Mouse (Mus musculus) stomach, postnatal 0 days (tissue): ENCODE data around the gene Polr2a. TPM values are rescaled to one million over a fixed set of nuclear protein-coding genes. Genes with fewer than 3 reads are reported as not detected.

Experiments used
- ATAC-seq: fragments of 200-750 bp; cut with Nextera tagmentation; 2 replicates; pipeline ENCODE4 v1.8.0; 2017; ENCODE audit not compliant: low FRiP score, low TSS enrichment
- DNase-seq: peaks from one replicate; pipeline ENCODE4 v3.0.0-alpha.2; 2016; ENCODE audit warnings: low spot score
- H3K27ac ChIP-seq: fragments of 300-500 bp; sonication (generic); replicated peaks from 2 replicates; pipeline ENCODE4 v1.5.1; 2014; ENCODE audit warnings: mild to moderate bottlenecking, control low read depth
- H3K27me3 ChIP-seq: fragments of 300-500 bp; sonication (generic); 2 replicates; pipeline ENCODE4 v1.6.1; 2014; ENCODE audit warnings: low read length; ENCODE audit not compliant: control insufficient read depth, insufficient read depth
- H3K36me3 ChIP-seq: fragments of 300-500 bp; sonication (generic); 2 replicates; pipeline ENCODE4 v1.6.1; 2014; ENCODE audit warnings: low read length, mixed read lengths; ENCODE audit not compliant: control insufficient read depth, insufficient read depth
- H3K4me1 ChIP-seq: fragments of 300-500 bp; sonication (generic); replicated peaks from 2 replicates; pipeline ENCODE4 v1.6.1; 2014; ENCODE audit warnings: antibody characterized with exemption; ENCODE audit not compliant: control insufficient read depth, insufficient read depth
- H3K4me2 ChIP-seq: fragments of 300-500 bp; sonication (generic); replicated peaks from 2 replicates; pipeline ENCODE4 v1.6.1; 2014; ENCODE audit warnings: low read depth, mild to moderate bottlenecking, control low read depth, moderate library complexity
- H3K4me3 ChIP-seq: fragments of 300-500 bp; sonication (generic); 2 replicates; pipeline ENCODE4 v1.5.1; 2014; ENCODE audit warnings: low read depth, low read length, control low read depth
- H3K9ac ChIP-seq: fragments of 300-500 bp; sonication (generic); 2 replicates; pipeline ENCODE4 v1.6.1; 2014; ENCODE audit warnings: mild to moderate bottlenecking, low read length, control low read depth, mixed read lengths
- H3K9me3 ChIP-seq: fragments of 300-500 bp; sonication (generic); 2 replicates; pipeline ENCODE4 v1.6.1; 2016; ENCODE audit warnings: low read length; ENCODE audit not compliant: control insufficient read depth
- CTCF ChIP-seq: IDR thresholded peaks from 2 replicates; pipeline ENCODE4 v1.5.1; 2016; ENCODE audit warnings: antibody characterized with exemption, low read depth, mild to moderate bottlenecking, moderate library complexity
- EP300 ChIP-seq: optimal IDR thresholded peaks from 2 replicates; pipeline ENCODE3; 2016; ENCODE audit warnings: antibody characterized with exemption
- WGBS: fragments of 180-500 bp; shearing (Covaris S2); extraction: QIAGEN DNeasy Blood & Tissue Kit; methylation state at CpG from one replicate; pipeline ENCODE4 v1.1.7; 2014; 5-methylcytosine and 5-hydroxymethylcytosine counted together
- polyA plus RNA-seq: library from polyadenylated mRNA; unstranded; fragments of >200 nt; fragmentation: Nextera tagmentation; extraction: Ambion mirVana; gene quantifications from 2 replicates; pipeline ENCODE4 v1.2.1, GENCODE M21; 2015

Gene Polr2a
- polyA plus RNA-seq, 1 experiment from 2014 or later: 7.9 TPM

GRCm38 (mm10) chr11:69793429-69793828, 35.0 kb upstream of the Polr2a start:
- TF ChIP-seq CTCF (no peak), EP300 (no peak)
- no peaks in the 10 kb centered on the region for H3K36me3 ChIP-seq
- 63% methylated on average over 5 of the region's 5 CpGs for WGBS
- DNase-seq (no peak), ATAC-seq (no peak)
- H3K9ac ChIP-seq: no peak overlapping the region
- no peak overlapping the region for H3K4me3 ChIP-seq
- H3K4me1 ChIP-seq: no peaks in the 10 kb centered on the region
- H3K27me3 ChIP-seq: no peaks in the 10 kb centered on the region
- H3K4me2 ChIP-seq: no peak overlapping the region
- no peaks in the 10 kb centered on the region for H3K9me3 ChIP-seq
- no peak overlapping the region for H3K27ac ChIP-seq

- Histone ChIP-seq H3K9me3 (no peaks in the 10 kb centered on the region), H3K27me3 (no peaks in the 10 kb centered on the region), H3K4me1 (no peaks in the 10 kb centered on the region), H3K9ac (no peak overlapping the region), H3K4me2 (no peak overlapping the region), H3K4me3 (no peak overlapping the region), H3K36me3 (no peaks in the 10 kb centered on the region), H3K27ac (no peak overlapping the region)
- 66% methylated on average over 5 of the region's 5 CpGs for WGBS
- ATAC-seq (no peak), DNase-seq (no peak)
- TF ChIP-seq CTCF (no peak), EP300 (no peak)
Observed at GRCm38 (mm10) chr11:69791420-69791819, 33.0 kb upstream of the Polr2a start.

- H3K9ac ChIP-seq: no peak overlapping the region
- no peak for DNase-seq
- H3K27me3 ChIP-seq: no peaks in the 10 kb centered on the region
- H3K9me3 ChIP-seq: no peaks in the 10 kb centered on the region
- ATAC-seq: no peak
- no peaks in the 10 kb centered on the region for H3K4me1 ChIP-seq
- no peaks in the 10 kb centered on the region for H3K36me3 ChIP-seq
- no peak overlapping the region for H3K4me2 ChIP-seq
- 55% methylated on average over 5 of the region's 5 CpGs for WGBS
- TF ChIP-seq CTCF (no peak), EP300 (no peak)
- H3K4me3 ChIP-seq: no peak overlapping the region
- H3K27ac ChIP-seq: no peak overlapping the region
Observed at GRCm38 (mm10) chr11:69789431-69789830, 31.0 kb upstream of the Polr2a start.

GRCm38 (mm10) chr11:69787306-69787705, 28.9 kb upstream of the Polr2a start:
- Histone ChIP-seq H3K4me3 (no peak overlapping the region), H3K9ac (no peak overlapping the region), H3K27ac (no peak overlapping the region), H3K4me2 (no peak overlapping the region), H3K4me1 (no peaks in the 10 kb centered on the region), H3K27me3 (no peaks in the 10 kb centered on the region), H3K9me3 (no peaks in the 10 kb centered on the region), H3K36me3 (no peaks in the 10 kb centered on the region)
- no peak for TF ChIP-seq EP300
- no peak for TF ChIP-seq CTCF
- no peak for DNase-seq
- no peak for ATAC-seq
- 93% methylated on average over 5 of the region's 5 CpGs for WGBS

- H3K9me3 ChIP-seq: no peaks in the 10 kb centered on the region
- ATAC-seq: peak; percentile 90
- peak overlapping the region; percentile 22 for H3K4me3 ChIP-seq
- H3K4me1 ChIP-seq: no peaks in the 10 kb centered on the region
- H3K36me3 ChIP-seq: no peaks in the 10 kb centered on the region
- H3K4me2 ChIP-seq: peak overlapping the region; percentile 48
- peak overlapping the region; percentile 50; the same call in 1 of the 2 replicates for H3K27ac ChIP-seq
- no peaks in the 10 kb centered on the region for H3K27me3 ChIP-seq
- H3K9ac ChIP-seq: peak overlapping the region; percentile 51; the same call in 1 of the 2 replicates
- 18% methylated on average over 15 of the region's 15 CpGs for WGBS
- no peak for TF ChIP-seq CTCF
- TF ChIP-seq EP300: no peak
- DNase-seq: peak; percentile 69
Observed at GRCm38 (mm10) chr11:69784793-69785272, 26.4 kb upstream of the Polr2a start.

GRCm38 (mm10) chr11:69781828-69782227, 23.4 kb upstream of the Polr2a start:
- ATAC-seq (no peak), DNase-seq (no peak)
- TF ChIP-seq EP300 (no peak), CTCF (no peak)
- Histone ChIP-seq H3K9ac (no peak overlapping the region), H3K4me3 (no peak overlapping the region), H3K36me3 (no peaks in the 10 kb centered on the region), H3K27ac (no peak overlapping the region), H3K9me3 (no peaks in the 10 kb centered on the region), H3K4me2 (no peak overlapping the region), H3K4me1 (no peaks in the 10 kb centered on the region), H3K27me3 (no peaks in the 10 kb centered on the region)
- WGBS: 37% methylated on average over 4 of the region's 4 CpGs
